Mouse (Mus musculus): ENCODE results near the gene Bcl10.
"Not testable (repeated sequence)": the region's sequence is repeated elsewhere in the genome, so short reads cannot be mapped to it uniquely, and the experiment has no call there.

Bcl10 gene

DNA sequence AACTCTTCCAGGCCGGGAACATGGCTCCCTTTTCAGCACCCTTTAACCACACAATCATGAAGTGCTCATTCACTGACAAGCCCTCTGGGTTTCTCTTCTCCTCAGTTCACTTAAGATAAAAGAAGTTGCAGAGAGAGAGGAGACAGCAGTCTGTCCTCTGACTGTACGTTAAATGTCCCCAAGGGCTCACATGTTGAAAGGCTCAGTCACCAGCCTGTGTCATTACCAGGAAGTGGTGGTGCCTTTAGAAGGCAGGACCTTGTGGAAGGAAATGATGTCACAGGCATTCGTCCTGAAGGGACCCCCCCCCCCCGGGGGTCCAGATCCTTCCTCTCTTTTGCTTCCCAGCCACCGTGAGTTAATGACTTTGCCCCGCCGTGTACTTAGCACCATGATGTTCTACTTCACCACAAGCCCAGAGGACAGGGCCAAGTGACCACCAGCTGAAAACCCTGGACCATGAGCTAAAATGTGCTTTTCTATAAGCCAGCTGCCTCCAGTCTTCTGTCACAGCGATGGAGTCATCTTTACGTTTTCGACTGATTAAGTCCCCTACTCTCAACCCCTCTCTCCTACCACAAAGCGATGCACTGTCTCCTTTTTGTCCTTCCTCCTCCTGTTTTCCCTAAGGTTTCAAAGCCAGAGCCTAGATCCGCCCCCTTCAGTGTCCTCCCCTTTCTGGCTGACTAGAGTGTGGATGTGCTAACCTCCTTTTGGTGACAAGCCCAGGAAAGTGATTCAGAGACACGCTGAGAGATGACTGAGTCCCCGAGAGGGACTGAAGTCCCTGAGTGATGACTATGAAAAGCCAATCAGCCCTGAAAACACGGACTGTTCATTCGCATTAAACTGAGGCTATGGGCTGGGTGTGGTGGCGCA, 28.9 kb downstream of the Bcl10 start:
- no peak for DNase-seq

DNA sequence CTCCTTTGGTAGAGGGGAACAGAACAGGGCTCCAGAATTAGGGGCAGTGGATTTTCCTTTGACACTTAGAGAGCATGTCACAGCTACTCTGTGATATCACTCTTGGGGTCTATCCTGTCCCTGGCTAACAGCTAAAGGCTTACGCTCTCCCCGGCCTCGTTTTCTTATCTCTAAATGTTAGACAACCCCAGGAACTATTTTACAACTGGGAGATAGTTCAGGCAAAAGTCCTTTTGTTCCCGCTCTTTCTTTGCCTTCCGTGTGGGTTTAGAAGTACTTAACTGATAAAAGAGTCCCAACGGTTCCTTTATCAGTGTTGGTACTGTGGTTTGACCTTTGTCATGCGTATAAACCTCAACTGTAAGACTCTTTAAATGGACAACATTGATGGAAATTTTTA, 30.3 kb downstream of the Bcl10 start:
- DNase-seq: no peak

DNA sequence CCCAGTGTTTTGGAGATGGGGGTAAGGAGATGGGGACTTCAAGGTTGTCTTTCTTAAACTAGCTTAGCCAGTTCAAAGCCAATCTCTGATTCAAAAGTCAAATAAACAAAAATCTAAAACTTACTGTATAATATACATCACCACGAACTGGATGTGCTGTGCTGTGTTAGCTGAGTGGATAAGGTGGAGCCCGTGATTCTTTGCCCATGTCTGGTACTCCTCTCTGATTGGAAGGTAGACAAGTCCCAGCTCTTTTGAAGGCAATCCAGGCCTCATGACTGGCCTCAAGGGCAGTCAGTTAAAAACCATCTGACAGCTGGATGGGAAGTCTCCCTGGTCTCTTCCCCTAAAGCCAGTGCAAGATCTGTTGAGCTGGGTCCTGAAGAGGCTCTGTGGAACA, 30.8 kb downstream of the Bcl10 start:
- no peak for DNase-seq

DNA sequence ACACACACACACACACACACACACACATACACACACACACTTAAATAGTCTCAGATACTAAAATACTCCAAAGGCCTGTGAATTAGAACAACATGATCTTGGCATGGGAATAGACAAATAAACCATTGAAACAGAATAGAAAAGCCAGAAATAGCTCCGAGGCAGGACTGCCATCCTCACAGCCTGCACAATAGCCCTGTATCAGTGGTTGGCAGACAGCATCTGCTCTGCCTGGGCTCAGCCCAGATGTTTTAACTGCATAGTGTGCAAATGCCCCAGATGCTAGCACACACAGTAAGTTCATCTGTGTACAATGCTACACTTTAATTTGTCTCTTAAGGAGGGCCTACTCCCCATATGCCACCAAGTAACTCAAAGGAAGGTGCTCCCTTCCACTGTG, 37.2 kb downstream of the Bcl10 start:
- DNase-seq: no peak

DNA sequence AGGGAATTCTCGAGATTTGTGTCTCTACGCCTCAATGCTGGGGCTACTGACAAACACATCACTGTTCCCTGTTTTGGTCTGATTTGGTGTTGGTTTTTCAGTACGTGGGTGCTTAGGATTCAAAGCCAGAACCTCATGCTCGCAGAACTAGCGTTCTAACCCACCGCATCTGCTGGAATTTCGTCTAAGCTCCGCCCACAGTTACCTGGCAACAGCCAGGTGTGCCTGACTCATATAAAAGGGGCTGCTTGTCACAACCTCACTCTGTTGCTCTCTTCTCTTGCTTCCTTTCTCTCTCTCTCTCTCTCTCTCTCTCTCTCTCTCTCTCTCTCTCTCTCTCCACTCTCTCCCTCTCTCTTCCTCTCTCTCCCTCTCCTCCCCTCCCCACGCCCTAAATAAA, 39.8 kb downstream of the Bcl10 start:
- DNase-seq: no peak

DNA sequence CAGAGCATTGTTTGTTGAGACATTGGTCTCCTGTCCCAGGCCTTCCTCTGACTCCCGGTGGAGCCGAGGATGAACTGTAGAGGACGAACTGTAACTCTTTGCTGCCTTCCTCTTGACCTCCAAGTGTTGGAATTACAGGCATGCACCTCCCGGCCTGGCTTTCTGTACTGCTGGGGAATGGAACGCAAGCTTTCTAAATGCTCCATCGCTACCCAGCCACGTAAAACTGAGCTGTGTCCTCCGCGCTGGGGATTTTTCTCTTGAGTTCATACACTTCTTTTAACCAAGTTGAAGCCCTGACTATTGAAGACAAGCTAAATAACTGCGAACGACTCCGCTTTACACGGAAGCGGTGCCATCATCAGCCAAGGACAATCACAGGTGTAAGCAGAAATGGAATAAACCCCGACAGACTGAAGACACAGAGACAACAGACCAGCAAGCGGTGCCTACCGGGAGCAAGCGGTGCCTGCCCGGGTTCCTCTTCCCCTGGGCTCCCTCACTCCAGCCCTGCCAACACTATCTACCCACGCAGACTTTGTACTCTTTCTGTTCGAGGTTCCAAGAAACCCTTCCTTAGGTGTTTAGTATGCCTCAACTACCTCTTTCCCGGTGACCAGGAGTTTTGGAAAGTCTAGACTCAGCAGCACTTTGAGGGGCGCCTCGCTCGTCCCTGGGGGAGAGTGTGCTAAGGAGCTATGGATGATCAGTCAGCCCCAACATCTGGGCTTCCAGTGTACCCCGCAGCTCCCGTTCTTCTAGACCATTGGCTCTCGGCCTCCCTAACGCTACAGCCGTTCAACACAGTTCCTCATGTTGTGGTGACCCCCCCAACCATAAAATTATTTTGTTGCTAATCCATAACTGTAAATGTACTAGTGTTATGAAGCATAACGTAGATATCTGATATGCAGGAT, 40.8 kb downstream of the Bcl10 start:
- DNase-seq: no peak

DNA sequence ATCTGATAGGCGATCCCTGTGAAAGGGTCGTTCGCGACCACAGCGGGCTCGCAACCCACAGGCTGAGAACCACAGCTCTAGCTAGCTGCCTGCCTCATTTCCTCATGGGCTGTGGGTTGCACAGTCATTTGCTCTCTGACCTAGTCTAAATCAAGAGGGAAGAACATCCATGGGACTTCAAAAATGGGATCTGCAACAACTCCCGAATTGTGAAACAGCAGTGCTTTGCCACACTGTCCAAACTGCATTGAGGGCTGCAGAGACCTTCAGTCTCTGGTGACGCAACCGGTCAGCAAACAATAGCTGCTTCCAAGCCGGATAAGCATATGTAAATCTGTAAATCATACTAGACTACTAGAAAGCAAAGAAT, 41.4 kb downstream of the Bcl10 start:
- no peak for DNase-seq

DNA sequence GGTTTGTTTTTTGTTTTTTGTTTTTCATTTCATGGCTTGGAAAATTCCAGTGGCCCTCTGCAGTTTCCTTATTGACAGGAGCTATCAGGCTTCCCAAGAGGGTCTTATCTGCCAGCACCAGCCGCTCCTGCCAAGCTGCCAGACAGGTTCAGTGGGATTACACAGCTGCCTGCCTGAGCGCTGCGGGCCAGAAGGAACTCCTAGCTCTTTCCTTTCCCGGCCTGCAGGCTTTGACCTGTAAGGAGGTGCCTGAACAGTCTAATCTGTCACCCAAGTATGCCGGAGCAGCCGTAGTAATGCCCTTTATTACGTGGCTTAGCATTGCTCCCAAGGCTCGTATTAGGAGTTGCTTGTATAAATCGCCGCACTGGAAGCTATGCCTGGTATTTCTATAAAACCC, 41.9 kb downstream of the Bcl10 start:
- no peak for DNase-seq

DNA sequence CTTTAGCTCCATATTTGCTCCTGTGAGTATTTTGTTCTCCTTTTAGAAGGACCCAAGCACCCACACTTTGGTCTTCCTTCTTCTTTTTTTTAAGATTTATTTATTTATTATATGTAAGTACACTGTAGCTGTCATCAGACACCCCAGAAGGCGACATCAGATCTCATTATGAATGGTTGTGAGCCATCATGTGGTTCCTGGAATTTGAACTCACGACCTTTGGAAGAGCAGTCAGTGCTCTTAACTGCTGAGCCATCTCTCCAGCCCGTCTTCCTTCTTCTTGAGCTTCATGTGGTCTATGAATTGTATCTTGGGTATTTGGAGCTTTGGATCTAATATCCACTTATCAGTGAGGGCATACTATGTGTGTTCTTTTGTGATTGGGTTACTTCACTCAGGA, 43.0 kb downstream of the Bcl10 start:
- DNase-seq: not testable (repeated sequence)

DNA sequence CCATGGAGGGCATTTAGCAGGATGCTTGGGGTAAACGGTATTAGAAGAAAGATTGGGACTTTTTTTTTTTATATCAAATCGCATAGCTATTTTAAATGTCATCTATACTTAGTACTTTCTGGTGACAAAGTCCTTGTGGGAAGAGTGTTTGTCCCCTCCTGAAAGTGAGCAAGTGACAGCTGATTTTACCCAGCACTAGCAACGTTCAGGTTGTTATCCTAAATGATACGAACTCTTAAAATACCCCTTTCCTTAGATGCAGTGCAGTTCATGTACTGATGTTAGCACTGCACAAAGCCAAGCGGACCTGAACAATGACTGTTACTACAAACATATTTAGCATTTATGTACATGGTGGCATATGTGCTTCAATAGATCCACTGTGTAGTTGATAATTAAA, 44.2 kb downstream of the Bcl10 start:
- DNase-seq: no peak

DNA sequence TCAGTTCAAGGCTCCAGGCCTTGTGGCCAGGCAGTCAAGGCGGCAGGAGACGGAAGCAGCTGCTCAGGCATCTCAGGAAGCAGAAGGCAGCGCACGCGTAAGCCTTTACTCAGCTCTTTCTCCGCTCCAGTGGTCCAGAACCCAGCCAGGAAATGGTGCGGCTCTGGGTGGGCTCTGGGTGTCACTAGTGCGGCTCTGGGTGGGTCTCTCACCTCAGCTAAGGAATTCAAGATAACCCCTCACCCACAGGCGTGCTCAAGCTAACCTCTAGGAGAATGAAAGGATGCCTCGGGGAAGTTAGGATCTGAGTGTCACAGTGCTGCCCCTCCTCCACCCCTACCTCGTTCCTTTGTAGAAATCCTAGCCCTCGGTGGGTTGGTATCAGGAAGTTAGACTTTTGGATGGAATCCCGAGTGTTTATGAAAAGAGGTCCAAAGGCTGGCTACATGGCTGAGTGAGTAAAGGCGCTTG, 46.5 kb downstream of the Bcl10 start:
- DNase-seq: no peak

DNA sequence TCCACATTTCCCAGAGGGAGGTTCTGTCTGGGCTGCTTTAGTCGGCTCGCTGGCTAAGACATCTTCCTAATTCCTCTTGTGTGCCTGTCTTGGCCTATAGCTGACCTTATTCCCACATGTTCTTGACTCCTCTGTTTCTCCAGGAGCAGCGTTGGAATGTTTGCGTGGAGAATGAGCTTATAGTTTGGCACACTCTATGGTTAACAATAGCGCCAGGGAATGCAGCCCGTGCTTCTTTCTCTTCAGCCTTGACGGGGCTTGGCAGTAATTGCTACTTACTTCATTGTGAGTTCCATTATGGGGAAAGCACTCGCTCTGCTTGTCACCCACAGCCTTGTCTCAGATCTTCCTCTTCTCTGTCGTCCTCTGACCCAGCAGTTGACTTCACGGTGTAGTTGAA, 48.9 kb downstream of the Bcl10 start:
- no peak for DNase-seq

DNA sequence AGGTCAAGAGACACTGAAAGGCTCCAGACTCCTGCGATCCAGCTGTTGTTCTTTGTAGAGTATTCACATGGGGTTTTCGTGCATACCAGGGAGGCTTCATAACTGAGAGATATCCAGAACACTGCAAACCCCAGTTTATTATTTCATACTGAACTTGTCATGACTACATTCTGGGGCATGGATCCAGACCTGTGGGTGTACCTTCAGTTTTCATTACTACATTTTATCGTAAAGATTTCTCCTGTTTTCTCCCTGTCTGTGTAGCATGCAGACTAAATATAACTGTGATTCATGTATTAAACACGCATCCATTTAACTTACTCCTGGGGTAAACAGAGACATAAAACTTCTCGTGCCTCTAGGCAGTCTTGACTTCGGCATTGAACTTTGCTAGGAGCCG, 52.4 kb downstream of the Bcl10 start:
- DNase-seq: no peak

Measured in cerebellum, postnatal 25 days (tissue).